Mouse (Mus musculus) MEL (cell line): ENCODE measurements around the gene Trmt61a.

Experiments used
- CHD2 ChIP-seq: IDR thresholded peaks from 2 replicates; pipeline ENCODE4 v1.6.1; 2011; ENCODE audit warnings: low read length, improper control_type of control experiment
- CTCF ChIP-seq, 3 experiments: IDR thresholded peaks in 2 of 3; conservative IDR thresholded peaks in 1 of 3; 2 replicates each; pipeline ENCODE4 v1.5.1; 2011 to 2012; ENCODE audit warnings: low read length in 3 of 3, low read depth in 2 of 3, mild to moderate bottlenecking in 2 of 3, improper control_type of control experiment in 1 of 3, inconsistent platforms in 1 of 3, mixed read lengths in 1 of 3, moderate library complexity in 1 of 3; ENCODE audit not compliant: control insufficient read depth in 1 of 3, insufficient read depth in 1 of 3, poor library complexity in 1 of 3, severe bottlenecking in 1 of 3
- EP300 ChIP-seq, 2 experiments: IDR thresholded peaks; 2 replicates each; pipeline ENCODE4 v1.6.1; 2011; ENCODE audit warnings: improper control_type of control experiment in 2 of 2, low read length in 2 of 2, low read depth in 1 of 2, mild to moderate bottlenecking in 1 of 2
- ETS1 ChIP-seq: IDR thresholded peaks from 2 replicates; pipeline ENCODE4 v1.6.1; 2012; ENCODE audit warnings: low read depth, mild to moderate bottlenecking, inconsistent platforms, low read length, improper control_type of control experiment, moderate library complexity
- GABPA ChIP-seq: IDR thresholded peaks from 2 replicates; pipeline ENCODE4 v1.6.1; 2012; ENCODE audit warnings: low read depth, mild to moderate bottlenecking, inconsistent platforms, low read length, improper control_type of control experiment, moderate library complexity
- GATA1 ChIP-seq: IDR thresholded peaks from 2 replicates; pipeline ENCODE4 v1.6.1; 2011; ENCODE audit warnings: low read depth, low read length, improper control_type of control experiment
- JUND ChIP-seq: IDR thresholded peaks from 2 replicates; pipeline ENCODE4 v1.6.1; 2011; ENCODE audit warnings: low read depth, mild to moderate bottlenecking, improper control_type of control experiment, low read length
- MYC ChIP-seq: IDR thresholded peaks from 2 replicates; pipeline ENCODE4 v1.6.1; 2011; ENCODE audit warnings: low read depth, mild to moderate bottlenecking, low read length, improper control_type of control experiment, moderate library complexity
- NELFE ChIP-seq: IDR thresholded peaks from 2 replicates; pipeline ENCODE4 v1.6.1; 2011; ENCODE audit warnings: low read depth, low read length, improper control_type of control experiment
- POLR2A ChIP-seq, 2 experiments: IDR thresholded peaks; 2 replicates each; pipeline ENCODE4 v1.6.1; 2011 to 2012; ENCODE audit warnings: low read length in 2 of 2, mild to moderate bottlenecking in 2 of 2, control low read depth in 1 of 2, improper control_type of control experiment in 1 of 2, low read depth in 1 of 2, moderate library complexity in 1 of 2; ENCODE audit not compliant: control insufficient read depth in 1 of 2, insufficient read depth in 1 of 2, poor library complexity in 1 of 2
- POLR2AphosphoS5 ChIP-seq: IDR thresholded peaks from 2 replicates; pipeline ENCODE4 v1.6.1; 2012; ENCODE audit warnings: low read depth, borderline replicate concordance, mild to moderate bottlenecking, inconsistent platforms, low read length, moderate library complexity, mixed read lengths
- RAD21 ChIP-seq: IDR thresholded peaks from 2 replicates; pipeline ENCODE4 v1.6.1; 2011; ENCODE audit warnings: mild to moderate bottlenecking, low read depth, low read length, improper control_type of control experiment
- ZNF384 ChIP-seq: IDR thresholded peaks from 2 replicates; pipeline ENCODE4 v1.6.1; 2012; ENCODE audit warnings: low read depth, mild to moderate bottlenecking, inconsistent platforms, low read length, improper control_type of control experiment

DNA sequence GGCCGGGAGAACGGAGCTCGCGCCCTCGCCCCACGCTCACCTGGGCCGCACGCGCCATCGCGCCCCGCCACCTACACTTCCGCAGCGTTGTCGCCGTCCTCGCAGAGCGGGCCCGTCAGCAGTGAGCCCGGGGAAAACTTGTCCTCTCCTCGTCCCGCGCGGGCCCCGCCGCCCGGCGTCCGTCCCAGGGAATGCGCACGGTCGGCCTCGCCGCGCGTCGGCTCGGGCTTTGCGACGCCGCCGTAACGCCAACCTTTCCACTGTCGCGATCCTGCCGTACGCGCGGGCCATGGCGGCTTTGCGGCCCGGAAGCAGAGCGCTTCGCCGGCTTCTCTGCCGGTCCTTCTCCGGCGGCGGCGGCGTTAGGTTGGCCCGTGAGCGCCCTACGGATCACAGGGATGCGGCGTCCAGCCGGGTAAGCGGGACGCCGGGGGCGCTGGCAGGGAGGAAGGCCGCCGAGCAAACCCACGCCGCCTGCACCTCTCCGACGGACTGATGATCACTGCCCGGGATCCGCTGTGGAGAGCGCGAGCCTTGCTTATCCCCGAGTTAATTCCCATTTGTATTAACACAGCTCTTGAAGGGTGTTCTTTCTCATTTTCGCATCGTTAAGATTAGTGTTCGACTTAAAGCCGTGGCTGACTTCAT lies 35.2 kb downstream of the Trmt61a start, which contains the start of the genes Bag5 and Apopt1:
- TF ChIP-seq POLR2AphosphoS5 (no peak), MYC (0 out of 2 replicates have a peak, but pooled peaks have one; percentile 0), RAD21 (no peak), JUND (no peak), GABPA (no peak; the same call in 1 of the 2 replicates), GATA1 (no peak), CTCF (IDR thresholded peaks at IDR 0.05 in 2 of 3, conservative IDR thresholded peaks at IDR 0.05 in 1 of 3; ENCODE audit: control insufficient read depth in 1 of 3, insufficient read depth in 1 of 3, low read depth in 2 of 3, low read length in 3 of 3, poor library complexity in 1 of 3, severe bottlenecking in 1 of 3) (no peak), ETS1 (peak; percentile 51; the same call in 1 of the 2 replicates), CHD2 (no peak), EP300 (IDR thresholded peaks at IDR 0.05; ENCODE audit: low read depth in 1 of 2, low read length in 2 of 2) (no peak), POLR2A (IDR thresholded peaks at IDR 0.05; ENCODE audit: control insufficient read depth in 1 of 2, insufficient read depth in 1 of 2, low read depth in 1 of 2, low read length in 2 of 2, poor library complexity in 1 of 2) (peak; percentile 83 to 97), NELFE (peak; percentile 89), ZNF384 (no peak)
